Mouse (Mus musculus): ENCODE measurements around the gene Opa3.

Gene Opa3

DNA sequence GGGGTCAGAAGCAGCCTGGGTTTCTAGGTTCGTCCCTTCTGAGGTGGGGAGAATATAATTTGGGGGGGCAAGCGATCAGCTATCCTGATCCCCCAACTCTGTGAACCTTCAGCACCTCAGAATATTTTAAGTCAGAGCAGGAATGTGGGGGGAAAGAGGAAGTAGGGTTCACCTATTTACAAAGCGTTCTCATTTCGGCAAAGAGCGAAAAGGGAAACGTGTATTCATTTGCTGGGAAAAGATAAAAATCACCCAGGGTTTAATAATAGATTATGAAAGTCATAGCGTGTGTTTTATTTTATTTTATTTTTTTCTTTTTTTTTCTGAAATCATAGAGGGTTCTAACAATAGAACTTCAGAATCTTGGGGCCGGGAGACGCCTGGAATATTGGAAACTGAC lies 13.2 kb upstream of the Opa3 start:
- DNase-seq (ENCODE audit: low read depth) = peak; percentile 29

GRCm38 (mm10) chr7:19217492-19217891 lies 10.6 kb upstream of the Opa3 start:
- DNase-seq (ENCODE audit: low read depth) = peak; percentile 32

DNA sequence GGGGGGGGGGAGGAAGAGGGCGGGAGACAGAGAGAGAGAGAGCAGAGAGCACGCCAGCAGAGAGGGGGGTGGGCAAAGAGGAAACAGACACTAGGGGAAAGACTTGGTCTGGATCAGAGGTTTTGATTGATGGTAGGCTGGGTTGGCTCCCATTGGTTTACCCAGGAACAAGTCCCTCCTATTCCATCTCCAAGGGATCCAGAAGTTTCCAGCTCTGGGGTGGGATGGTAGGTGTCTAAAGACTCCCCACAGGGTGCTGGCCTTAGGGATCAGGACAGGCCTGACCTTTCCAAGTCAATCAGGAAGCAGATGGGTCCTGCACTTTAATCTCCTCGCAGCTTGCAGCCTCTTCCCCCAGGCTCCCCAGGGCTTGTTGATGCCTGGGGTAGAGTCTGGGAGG lies 10.2 kb upstream of the Opa3 start:
- peak; percentile 47 for DNase-seq (ENCODE audit: low read depth)

GRCm38 (mm10) chr7:19220061-19220460 lies 8.1 kb upstream of the Opa3 start:
- peak; percentile 38 for DNase-seq (ENCODE audit: low read depth)

DNA sequence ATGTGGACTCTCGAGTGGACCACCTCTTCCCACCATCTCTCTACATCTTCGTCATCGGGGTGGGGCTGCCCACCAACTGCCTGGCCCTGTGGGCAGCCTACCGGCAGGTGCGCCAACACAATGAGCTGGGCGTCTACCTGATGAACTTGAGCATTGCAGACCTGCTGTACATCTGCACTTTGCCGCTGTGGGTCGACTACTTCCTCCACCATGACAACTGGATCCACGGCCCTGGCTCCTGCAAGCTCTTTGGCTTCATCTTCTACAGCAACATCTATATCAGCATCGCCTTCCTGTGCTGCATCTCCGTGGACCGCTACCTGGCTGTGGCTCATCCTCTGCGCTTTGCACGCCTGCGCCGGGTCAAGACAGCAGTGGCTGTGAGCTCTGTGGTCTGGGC lies 5.9 kb upstream of the Opa3 start:
- no peak for DNase-seq (ENCODE audit: low read depth)

DNA sequence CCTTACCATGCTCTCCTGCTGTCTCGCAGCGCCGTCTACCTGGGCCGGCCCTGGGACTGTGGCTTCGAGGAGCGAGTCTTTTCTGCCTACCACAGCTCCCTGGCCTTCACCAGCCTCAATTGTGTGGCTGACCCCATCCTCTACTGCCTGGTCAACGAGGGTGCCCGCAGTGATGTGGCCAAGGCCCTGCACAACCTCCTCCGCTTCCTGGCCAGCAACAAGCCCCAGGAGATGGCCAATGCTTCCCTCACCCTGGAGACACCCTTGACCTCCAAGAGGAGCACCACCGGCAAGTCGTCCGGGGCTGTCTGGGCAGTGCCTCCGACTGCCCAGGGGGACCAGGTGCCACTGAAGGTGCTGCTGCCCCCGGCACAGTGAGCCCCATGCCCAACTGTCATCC lies 5.3 kb upstream of the Opa3 start:
- no peak for DNase-seq (ENCODE audit: low read depth)

DNA sequence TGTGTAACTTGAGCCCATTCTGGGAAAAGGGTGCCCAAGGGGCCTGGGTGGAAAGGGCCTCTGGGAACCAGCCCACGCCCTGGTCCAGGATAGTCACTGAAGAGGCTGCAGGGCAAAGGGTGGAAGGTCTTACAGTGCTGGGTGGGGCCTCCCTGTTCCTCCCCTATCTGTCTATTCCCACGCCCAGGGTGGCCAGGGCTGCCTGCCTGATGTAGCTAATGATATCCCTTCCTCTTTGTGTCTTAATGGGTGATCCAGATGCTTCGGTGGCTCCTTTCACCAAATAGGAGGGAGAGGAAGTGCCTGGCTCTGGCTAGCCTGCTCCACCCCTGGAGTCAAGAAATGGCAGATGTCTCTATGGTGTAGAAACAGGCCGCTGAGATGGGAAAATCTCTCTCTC lies 3.2 kb upstream of the Opa3 start:
- DNase-seq (ENCODE audit: low read depth) = no peak

GRCm38 (mm10) chr7:19226817-19227797 lies 1.0 kb upstream of the Opa3 start:
- DNase-seq (ENCODE audit: low read depth) = peak; percentile 22

DNA sequence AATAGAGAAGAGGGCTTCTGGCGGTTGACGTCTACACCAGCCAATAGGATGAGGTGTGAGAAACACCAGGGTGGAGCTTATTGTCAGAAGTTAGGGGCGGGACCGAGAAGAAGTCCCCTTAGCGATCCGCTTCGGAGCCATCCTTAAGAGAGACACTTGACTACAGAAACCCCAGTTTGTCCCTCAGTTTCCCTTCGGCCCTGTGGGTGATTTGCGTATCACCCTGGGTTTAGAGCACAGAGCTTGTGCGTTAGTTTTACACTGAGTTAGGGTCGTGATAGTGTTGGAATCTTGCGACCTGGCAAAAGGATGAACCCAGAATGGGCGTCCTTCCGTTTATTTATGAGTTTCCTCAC lies 637 bp downstream of the Opa3 start:
- DNase-seq (ENCODE audit: low read depth) = no peak

- DNase-seq (ENCODE audit: low read depth) = no peak
These were observed 1.3 kb downstream of the Opa3 start for GRCm38 (mm10) chr7:19229404-19229803.

GRCm38 (mm10) chr7:19230041-19230580 lies 2.0 kb downstream of the Opa3 start:
- no peak for DNase-seq (ENCODE audit: low read depth)

DNA sequence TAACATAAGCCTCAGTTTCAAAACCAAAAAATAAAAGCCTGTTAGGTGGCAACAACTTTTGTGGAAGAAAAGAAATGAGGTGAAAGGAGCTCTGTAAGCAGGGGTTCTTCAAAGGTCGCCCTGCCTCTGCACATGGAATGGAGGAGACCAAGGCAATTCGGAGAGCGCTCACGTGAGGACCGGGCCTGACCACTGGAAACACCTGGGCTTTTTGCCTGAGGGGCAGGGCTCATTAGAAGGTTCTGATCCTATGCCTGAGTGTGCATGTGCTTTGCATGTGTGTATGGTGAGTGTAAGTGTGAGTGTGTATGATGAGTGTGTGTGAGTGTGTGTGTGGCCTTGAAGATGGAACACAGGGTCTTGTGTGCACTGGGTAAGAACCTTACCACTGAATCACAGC lies 2.8 kb downstream of the Opa3 start:
- DNase-seq (ENCODE audit: low read depth) = no peak

- no peak for DNase-seq (ENCODE audit: low read depth)
These were observed 3.7 kb downstream of the Opa3 start for GRCm38 (mm10) chr7:19231849-19232248.

- no peak for DNase-seq (ENCODE audit: low read depth)
These were observed 6.5 kb downstream of the Opa3 start for GRCm38 (mm10) chr7:19234652-19235051.

GRCm38 (mm10) chr7:19235092-19235671 lies 7.0 kb downstream of the Opa3 start:
- DNase-seq (ENCODE audit: low read depth) = peak; percentile 83

- no peak for DNase-seq (ENCODE audit: low read depth)
These were observed 8.3 kb downstream of the Opa3 start for GRCm38 (mm10) chr7:19236411-19236810.

DNA sequence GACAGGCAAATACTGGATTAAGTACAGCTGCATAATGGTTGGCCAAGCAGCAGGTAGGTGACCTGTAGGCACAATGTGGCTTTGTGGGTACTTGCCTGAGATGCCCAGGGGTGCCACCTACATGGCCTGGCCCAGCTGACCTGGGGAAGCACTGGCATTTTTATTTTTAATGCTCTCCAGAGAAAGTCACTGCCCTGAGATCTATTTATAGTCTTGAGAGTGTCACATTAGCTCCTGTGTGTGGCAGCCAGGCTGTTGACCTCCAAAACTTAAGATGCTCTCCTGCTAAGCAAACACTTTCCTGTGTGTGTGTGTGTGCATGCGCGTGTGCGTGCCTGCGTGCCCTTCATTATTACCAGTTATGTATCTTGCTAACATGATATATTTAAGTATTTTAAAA lies 10.2 kb downstream of the Opa3 start:
- DNase-seq (ENCODE audit: low read depth) = no peak

- DNase-seq (ENCODE audit: low read depth) = peak; percentile 86
These were observed 11.3 kb downstream of the Opa3 start for GRCm38 (mm10) chr7:19239423-19239822.

- no peak for DNase-seq (ENCODE audit: low read depth)
These were observed 11.9 kb downstream of the Opa3 start for GRCm38 (mm10) chr7:19239986-19240385.

DNA sequence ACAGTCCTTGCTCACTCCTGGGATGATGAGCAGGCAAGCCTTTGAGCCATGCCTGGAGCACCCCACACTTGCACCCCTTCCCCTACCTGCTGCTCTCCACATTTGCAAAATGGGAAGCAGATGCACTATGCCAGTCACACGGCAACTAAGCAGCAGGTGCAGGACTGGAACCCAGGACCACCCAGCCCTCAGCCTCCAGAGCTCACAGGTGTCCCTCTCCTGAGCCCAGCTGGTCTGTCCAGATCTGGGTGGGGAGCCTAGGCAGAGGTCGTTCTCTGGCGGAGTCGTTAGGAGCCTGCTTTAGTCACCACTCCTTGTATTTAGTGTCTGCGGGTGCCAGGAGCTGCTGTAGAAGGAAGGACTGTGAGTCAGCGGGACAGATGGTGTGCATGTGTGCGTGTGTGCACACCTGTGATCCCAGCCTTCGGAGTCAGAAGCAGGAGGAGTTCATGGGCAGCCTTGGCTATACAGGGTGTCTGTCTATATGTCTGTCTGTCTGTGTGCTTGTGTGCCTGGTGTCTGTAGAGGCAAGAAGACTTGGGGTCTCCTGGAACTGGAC lies 12.8 kb downstream of the Opa3 start:
- no peak for DNase-seq (ENCODE audit: low read depth)

GRCm38 (mm10) chr7:19242005-19242404 lies 13.9 kb downstream of the Opa3 start:
- no peak for DNase-seq (ENCODE audit: low read depth)

- DNase-seq (ENCODE audit: low read depth) = no peak
These were observed 15.7 kb downstream of the Opa3 start for GRCm38 (mm10) chr7:19243858-19244257.

DNA sequence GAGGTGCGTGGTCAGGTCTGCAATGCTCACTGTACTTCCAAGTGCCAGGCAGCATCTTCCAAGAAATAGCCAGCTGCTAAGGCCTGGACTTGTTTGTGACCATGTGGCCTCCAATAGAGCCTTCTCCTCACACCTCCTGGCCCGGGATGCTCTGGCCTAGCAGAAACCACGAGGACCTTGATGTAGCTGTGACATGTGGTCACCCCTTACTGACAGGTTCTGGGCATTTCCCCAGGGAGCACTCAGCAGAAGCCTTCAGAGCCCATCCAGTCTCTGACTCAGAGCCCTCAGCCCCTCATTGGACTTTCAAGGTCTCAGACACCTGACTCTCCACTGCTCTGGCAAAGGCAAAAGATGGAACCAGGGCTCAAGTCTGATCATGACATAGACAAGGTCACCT lies 16.9 kb downstream of the Opa3 start:
- no peak for DNase-seq (ENCODE audit: low read depth)

All from 416B (cell line).